Mouse (Mus musculus): ENCODE measurements around the gene Ascc3.

Ascc3 gene

GRCm38 (mm10) chr10:50592355-50593293 is at the start of gene Ascc3:
Gene Ascc3, plus strand, starts transcription at chr10:50592669.
- DNase-seq (ENCODE audit: low spot score), result peak; percentile 67

GRCm38 (mm10) chr10:50584721-50585120 is 7.7 kb upstream of the Ascc3 start:
- no peak for DNase-seq (ENCODE audit: low spot score)

GRCm38 (mm10) chr10:50586556-50586955 is 5.9 kb upstream of the Ascc3 start:
- no peak for DNase-seq (ENCODE audit: low spot score)

GRCm38 (mm10) chr10:50593371-50593770 is 902 bp downstream of the Ascc3 start:
- DNase-seq (ENCODE audit: low spot score), result no peak

- DNase-seq (ENCODE audit: low spot score), result no peak
Measured at GRCm38 (mm10) chr10:50595340-50595739, 2.9 kb downstream of the Ascc3 start.

- DNase-seq (ENCODE audit: low spot score), result no peak
Measured at GRCm38 (mm10) chr10:50604919-50605318, 12.4 kb downstream of the Ascc3 start.

GRCm38 (mm10) chr10:50613840-50614239 is 21.4 kb downstream of the Ascc3 start:
- DNase-seq (ENCODE audit: low spot score), result no peak

- DNase-seq (ENCODE audit: low spot score), result no peak
Measured at GRCm38 (mm10) chr10:50625874-50626273, 33.4 kb downstream of the Ascc3 start.

GRCm38 (mm10) chr10:50639607-50640006 is 47.1 kb downstream of the Ascc3 start:
- no peak for DNase-seq (ENCODE audit: low spot score)

GRCm38 (mm10) chr10:50650612-50651011 is 58.1 kb downstream of the Ascc3 start:
- DNase-seq (ENCODE audit: low spot score), result no peak

- no peak for DNase-seq (ENCODE audit: low spot score)
Measured at GRCm38 (mm10) chr10:50653551-50653950, 61.1 kb downstream of the Ascc3 start.

GRCm38 (mm10) chr10:50657352-50657751 is 64.9 kb downstream of the Ascc3 start:
- no peak for DNase-seq (ENCODE audit: low spot score)

GRCm38 (mm10) chr10:50671517-50671916 is 79.0 kb downstream of the Ascc3 start:
- DNase-seq (ENCODE audit: low spot score), result no peak

GRCm38 (mm10) chr10:50690324-50690723 is 97.9 kb downstream of the Ascc3 start:
- DNase-seq (ENCODE audit: low spot score), result no peak

- no peak for DNase-seq (ENCODE audit: low spot score)
Measured at GRCm38 (mm10) chr10:50698836-50699433, 106.5 kb downstream of the Ascc3 start.

- DNase-seq (ENCODE audit: low spot score), result no peak
Measured at GRCm38 (mm10) chr10:50701736-50702135, 109.3 kb downstream of the Ascc3 start.

GRCm38 (mm10) chr10:50702361-50702760 is 109.9 kb downstream of the Ascc3 start:
- no peak for DNase-seq (ENCODE audit: low spot score)

GRCm38 (mm10) chr10:50704202-50704601 is 111.7 kb downstream of the Ascc3 start:
- no peak for DNase-seq (ENCODE audit: low spot score)

- DNase-seq (ENCODE audit: low spot score), result no peak
Measured at GRCm38 (mm10) chr10:50704898-50705297, 112.4 kb downstream of the Ascc3 start.

- no peak for DNase-seq (ENCODE audit: low spot score)
Measured at GRCm38 (mm10) chr10:50711286-50711685, 118.8 kb downstream of the Ascc3 start.

GRCm38 (mm10) chr10:50711765-50712164 is 119.3 kb downstream of the Ascc3 start:
- no peak for DNase-seq (ENCODE audit: low spot score)

- DNase-seq (ENCODE audit: low spot score), result no peak
Measured at GRCm38 (mm10) chr10:50733459-50733858, 141.0 kb downstream of the Ascc3 start.

- no peak for DNase-seq (ENCODE audit: low spot score)
Measured at GRCm38 (mm10) chr10:50762069-50762468, 169.6 kb downstream of the Ascc3 start.
